Mouse (Mus musculus) embryonic facial prominence, embryonic 13.5 days (tissue): ENCODE data around the gene Gm32717. TPM values are rescaled to one million over a fixed set of nuclear protein-coding genes. Genes with fewer than 3 reads are reported as not detected.
"Not testable (repeated sequence)": the region's sequence is repeated elsewhere in the genome, so short reads cannot be mapped to it uniquely, and the experiment has no call there.

Source experiments
- ATAC-seq: fragments of 200-750 bp; cut with Nextera tagmentation; 2 replicates; pipeline ENCODE4 v1.8.0; 2017; ENCODE audit warnings: low read depth; ENCODE audit not compliant: insufficient number of reproducible peaks, insufficient read depth, low FRiP score, low TSS enrichment
- H3K27ac ChIP-seq: fragments of 300-500 bp; sonication (generic); 2 replicates; pipeline ENCODE4 v1.5.1; 2015; ENCODE audit warnings: moderate library complexity, mild to moderate bottlenecking, inconsistent platforms
- H3K27me3 ChIP-seq: fragments of 300-500 bp; sonication (generic); 2 replicates; pipeline ENCODE4 v1.6.1; 2015; ENCODE audit warnings: mild to moderate bottlenecking, inconsistent platforms
- H3K36me3 ChIP-seq: fragments of 300-500 bp; sonication (generic); 2 replicates; pipeline ENCODE4 v1.6.1; 2015; ENCODE audit warnings: mild to moderate bottlenecking, inconsistent platforms
- H3K4me1 ChIP-seq: fragments of 300-500 bp; sonication (generic); 2 replicates; pipeline ENCODE4 v1.6.1; 2015; ENCODE audit warnings: inconsistent platforms
- H3K4me2 ChIP-seq: fragments of 300-500 bp; sonication (generic); 2 replicates; pipeline ENCODE4 v1.6.1; 2015; ENCODE audit warnings: moderate library complexity, mild to moderate bottlenecking, inconsistent platforms
- H3K4me3 ChIP-seq: fragments of 300-500 bp; sonication (generic); 2 replicates; pipeline ENCODE4 v1.5.1; 2015; ENCODE audit warnings: mild to moderate bottlenecking, inconsistent platforms
- H3K9ac ChIP-seq: fragments of 300-500 bp; sonication (generic); 2 replicates; pipeline ENCODE4 v1.6.1; 2015; ENCODE audit warnings: mild to moderate bottlenecking, inconsistent platforms
- H3K9me3 ChIP-seq: fragments of 300-500 bp; sonication (generic); 2 replicates; pipeline ENCODE4 v1.6.1; 2016; ENCODE audit warnings: inconsistent platforms
- WGBS: fragments of 180-500 bp; shearing (Covaris S2); methylation state at CpG from one replicate; pipeline ENCODE4 v1.1.7; 2015; ENCODE audit warnings: mixed read lengths; 5-methylcytosine and 5-hydroxymethylcytosine counted together
- polyA plus RNA-seq: library from polyadenylated mRNA; unstranded; fragments of >200 nt; fragmentation: Nextera tagmentation; extraction: Ambion mirVana; gene quantifications from 2 replicates; pipeline ENCODE4 v1.2.1, GENCODE M21; 2015

The Gm32717 gene
- 0.15 TPM in 1 of 2 replicates, not detected in the other for polyA plus RNA-seq

DNA sequence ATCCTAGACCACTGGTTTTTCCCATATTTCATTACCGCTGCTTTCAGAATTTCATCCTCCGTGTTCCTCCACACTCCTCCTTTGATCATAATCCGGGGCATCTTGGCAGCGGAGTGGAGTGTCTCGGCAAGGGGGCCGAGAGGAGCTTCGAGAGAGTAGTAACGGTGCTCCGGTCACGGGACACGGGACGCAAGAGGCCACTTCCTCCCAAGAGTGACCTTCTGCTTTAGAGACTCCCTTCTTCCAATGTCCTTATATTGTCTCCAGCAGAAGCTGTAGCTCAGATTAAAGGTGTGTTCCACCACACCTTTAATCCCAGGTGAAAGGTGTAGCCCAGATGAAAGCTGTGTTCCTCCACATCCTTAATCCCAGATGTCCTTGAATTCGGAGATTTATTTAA is at the start of gene Gm32717:
Gene Gm32717 (minus strand): TSS at position 101 of the 400 bp plus-strand sequence.
- not testable (repeated sequence) for H3K27me3 ChIP-seq, H3K9ac ChIP-seq, H3K36me3 ChIP-seq, H3K27ac ChIP-seq, H3K4me3 ChIP-seq, H3K4me2 ChIP-seq, H3K4me1 ChIP-seq, H3K9me3 ChIP-seq, ATAC-seq
- WGBS, result no CpG with 5 or more reads among the region's 13 CpGs

DNA sequence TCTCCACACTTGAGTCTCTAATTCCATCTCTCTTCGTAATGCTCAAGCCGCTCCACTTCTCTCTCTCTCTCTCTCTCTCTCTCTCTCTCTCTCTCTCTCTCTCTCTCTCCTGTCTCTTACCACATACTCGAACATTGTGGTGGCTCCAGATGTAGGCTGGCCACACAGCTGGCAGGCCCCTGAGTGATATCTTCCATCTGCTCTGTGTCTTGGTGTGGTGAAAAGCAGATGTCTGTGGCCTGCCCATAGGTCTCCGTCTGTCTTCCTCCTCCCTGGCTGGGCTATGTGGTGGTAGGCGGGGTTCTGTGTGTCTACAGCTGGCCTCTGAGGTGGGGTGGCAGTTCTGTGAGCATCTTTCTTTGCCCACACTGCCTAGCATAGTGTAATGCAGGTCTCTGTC is 42.4 kb upstream of the Gm32717 start:
- not testable (repeated sequence) for H3K9ac ChIP-seq, H3K36me3 ChIP-seq, H3K9me3 ChIP-seq, H3K4me3 ChIP-seq, H3K4me2 ChIP-seq, ATAC-seq, H3K4me1 ChIP-seq, H3K27ac ChIP-seq, H3K27me3 ChIP-seq
- WGBS, result 67% methylated on average over 3 of the region's 5 CpGs

DNA sequence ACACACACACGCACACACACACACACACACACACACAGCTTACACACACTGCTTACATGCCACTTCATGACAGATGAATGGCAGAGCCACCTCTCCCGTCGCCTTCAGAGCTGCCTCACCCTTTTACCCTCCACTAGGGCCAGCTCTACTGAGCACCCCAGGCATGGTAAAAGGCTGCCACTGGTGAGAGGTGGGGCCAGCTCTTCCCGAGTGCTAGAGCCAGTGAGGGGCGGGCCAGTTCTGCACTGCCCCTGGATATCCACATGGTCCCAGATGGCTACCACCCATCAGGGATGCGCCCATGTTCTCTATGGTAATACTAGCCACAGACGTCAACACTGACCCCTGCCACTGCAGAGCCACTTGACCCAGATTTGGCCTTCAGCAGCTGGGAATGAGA is 42.0 kb upstream of the Gm32717 start:
- H3K27ac ChIP-seq, H3K36me3 ChIP-seq, H3K9me3 ChIP-seq, H3K27me3 ChIP-seq, H3K4me1 ChIP-seq, ATAC-seq, H3K4me2 ChIP-seq, H3K4me3 ChIP-seq, H3K9ac ChIP-seq: not testable (repeated sequence)
- whole genome bisulfite sequencing, result 81% methylated on average over 7 of the region's 7 CpGs

GRCm38 (mm10) chr10:118278069-118278468 is 37.5 kb upstream of the Gm32717 start:
- not testable (repeated sequence) for H3K9me3 ChIP-seq, H3K36me3 ChIP-seq, H3K4me3 ChIP-seq, H3K27me3 ChIP-seq, H3K4me2 ChIP-seq, ATAC-seq, H3K9ac ChIP-seq, H3K27ac ChIP-seq, H3K4me1 ChIP-seq
- WGBS, result no CpG with 5 or more reads among the region's 4 CpGs

- ATAC-seq, H3K36me3 ChIP-seq, H3K4me1 ChIP-seq, H3K27ac ChIP-seq, H3K9me3 ChIP-seq, H3K9ac ChIP-seq, H3K4me2 ChIP-seq, H3K27me3 ChIP-seq, H3K4me3 ChIP-seq: not testable (repeated sequence)
- WGBS, result 100% methylated on average over 1 of the region's 2 CpGs
These were observed 30.8 kb upstream of the Gm32717 start for GRCm38 (mm10) chr10:118271416-118271815.

DNA sequence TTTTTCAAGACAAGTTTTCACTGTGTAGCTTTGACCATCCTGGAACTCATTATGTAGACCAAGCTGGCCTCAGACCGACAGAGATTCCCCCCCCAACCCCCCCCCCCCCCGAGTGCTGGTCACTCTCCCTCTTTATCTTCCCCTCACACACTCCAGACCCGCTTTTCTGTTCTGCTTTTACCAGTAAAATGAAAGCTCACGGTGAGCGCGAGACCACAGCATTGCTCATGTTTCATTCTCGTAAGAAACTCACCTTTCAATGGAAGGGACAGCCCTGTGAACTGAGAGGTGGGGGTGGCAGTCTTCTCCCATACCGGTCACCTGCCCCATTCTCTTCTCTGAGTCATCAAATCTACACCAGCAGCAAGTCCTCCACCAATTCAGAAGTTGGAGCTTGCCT is 28.2 kb upstream of the Gm32717 start:
- 66% methylated on average over 2 of the region's 8 CpGs for WGBS
- H3K9me3 ChIP-seq, H3K27ac ChIP-seq, ATAC-seq, H3K36me3 ChIP-seq, H3K4me2 ChIP-seq, H3K4me3 ChIP-seq, H3K9ac ChIP-seq, H3K4me1 ChIP-seq, H3K27me3 ChIP-seq: not testable (repeated sequence)

DNA sequence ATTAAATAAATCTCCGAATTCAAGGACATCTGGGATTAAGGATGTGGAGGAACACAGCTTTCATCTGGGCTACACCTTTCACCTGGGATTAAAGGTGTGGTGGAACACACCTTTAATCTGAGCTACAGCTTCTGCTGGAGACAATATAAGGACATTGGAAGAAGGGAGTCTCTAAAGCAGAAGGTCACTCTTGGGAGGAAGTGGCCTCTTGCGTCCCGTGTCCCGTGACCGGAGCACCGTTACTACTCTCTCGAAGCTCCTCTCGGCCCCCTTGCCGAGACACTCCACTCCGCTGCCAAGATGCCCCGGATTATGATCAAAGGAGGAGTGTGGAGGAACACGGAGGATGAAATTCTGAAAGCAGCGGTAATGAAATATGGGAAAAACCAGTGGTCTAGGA is 17.8 kb upstream of the Gm32717 start, which contains the start of gene Gm32802:
Gene Gm32802 (plus strand): TSS at position 301 of the 400 bp plus-strand sequence.
- H3K9me3 ChIP-seq, H3K4me2 ChIP-seq, H3K27me3 ChIP-seq, H3K4me1 ChIP-seq, H3K36me3 ChIP-seq, H3K27ac ChIP-seq, H3K9ac ChIP-seq, H3K4me3 ChIP-seq, ATAC-seq: not testable (repeated sequence)
- no CpG with 5 or more reads among the region's 13 CpGs for WGBS

DNA sequence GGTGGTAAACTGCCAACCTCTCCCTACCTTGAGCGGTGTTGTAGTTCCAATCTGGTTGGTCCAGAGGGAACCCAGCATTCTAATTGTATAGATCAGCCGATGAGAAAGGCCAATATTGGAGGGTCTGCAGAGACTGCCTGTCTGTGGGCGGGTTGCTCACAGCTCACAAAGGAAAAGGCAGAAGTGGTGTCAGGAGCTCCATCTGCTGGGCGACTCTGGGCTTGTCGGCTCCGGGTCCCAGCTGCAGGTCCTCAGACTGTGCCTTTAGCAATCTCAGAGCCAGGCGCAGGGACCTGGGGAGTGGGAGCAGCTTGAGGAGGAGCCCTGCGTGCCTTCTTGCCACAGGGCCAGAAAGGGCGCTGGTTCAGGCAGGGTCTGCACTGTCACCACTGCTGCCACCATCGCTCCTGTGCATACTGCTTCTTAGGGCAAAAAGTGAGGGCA is 10.3 kb upstream of the Gm32717 start:
- no peak for ATAC-seq
- 39% methylated on average over 10 of the region's 10 CpGs for WGBS

DNA sequence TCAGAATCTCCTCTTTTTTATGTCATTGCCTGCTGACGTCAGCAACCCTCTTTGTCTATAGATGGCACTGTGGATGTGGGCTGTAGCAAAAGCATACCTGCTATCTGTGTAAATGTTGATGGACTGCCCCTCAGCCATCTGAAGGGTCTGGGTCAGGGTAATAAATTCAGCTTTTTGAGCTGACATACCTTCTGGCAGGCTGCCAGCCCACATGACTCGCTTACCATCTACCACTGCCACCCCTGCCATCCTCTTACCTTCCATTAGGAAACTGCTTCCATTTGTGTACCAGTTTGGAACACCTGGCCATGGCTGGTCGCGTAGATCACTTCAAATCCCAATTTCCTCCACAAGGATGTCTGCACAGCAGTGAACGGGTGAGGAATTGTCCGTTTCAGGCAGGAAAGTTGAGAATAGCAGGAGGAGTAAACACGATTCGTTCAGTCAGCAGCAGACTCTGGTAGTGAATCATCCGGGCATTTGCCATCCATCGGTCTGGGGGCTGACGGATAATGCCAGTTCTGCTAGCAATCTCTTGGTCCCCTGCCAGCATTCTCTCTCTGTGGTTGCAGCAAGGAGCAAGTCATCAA is 8.5 kb upstream of the Gm32717 start:
- H3K4me3 ChIP-seq, H3K4me1 ChIP-seq, H3K36me3 ChIP-seq, H3K27ac ChIP-seq, H3K9me3 ChIP-seq, ATAC-seq, H3K9ac ChIP-seq, H3K27me3 ChIP-seq, H3K4me2 ChIP-seq: not testable (repeated sequence)
- WGBS, result 80% methylated on average over 11 of the region's 11 CpGs

More for the DNA sequence above, 10.3 kb upstream of the Gm32717 start:
- Histone ChIP-seq H3K4me1 (no peaks in the 10 kb centered on the region; the same call in 1 of the 2 replicates), H3K4me2 (no peak overlapping the region), H3K4me3 (no peak overlapping the region), H3K27me3 (no peaks in the 10 kb centered on the region), H3K9me3 (no peaks in the 10 kb centered on the region), H3K27ac (no peak overlapping the region), H3K36me3 (no peaks in the 10 kb centered on the region), H3K9ac (no peak overlapping the region)

GRCm38 (mm10) chr10:118232607-118233006 is 8.0 kb downstream of the Gm32717 start:
- not testable (repeated sequence) for H3K27ac ChIP-seq, H3K4me2 ChIP-seq, H3K9ac ChIP-seq, H3K36me3 ChIP-seq, H3K9me3 ChIP-seq, H3K4me3 ChIP-seq, H3K4me1 ChIP-seq, H3K27me3 ChIP-seq, ATAC-seq
- no CpG with 5 or more reads among the region's 5 CpGs for WGBS

DNA sequence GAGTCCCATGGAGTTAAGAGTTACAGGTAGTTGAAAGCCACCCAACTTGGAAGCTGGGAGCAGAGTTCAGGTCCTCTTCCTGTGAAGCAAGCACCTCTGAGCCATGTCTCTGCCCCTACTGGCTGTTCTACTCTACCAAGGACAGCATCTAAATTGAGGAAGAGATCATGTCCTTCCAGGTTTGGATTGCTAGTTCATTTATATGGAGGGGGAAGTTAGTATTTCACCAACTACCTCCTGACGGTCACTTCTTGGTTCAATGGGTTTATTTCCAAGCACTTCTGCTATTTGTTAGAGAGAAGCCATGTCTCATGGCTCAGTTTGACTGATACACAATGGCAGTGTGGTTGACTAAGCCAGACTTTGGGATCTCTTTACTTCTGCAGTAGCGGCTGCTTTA is 13.0 kb downstream of the Gm32717 start:
- H3K36me3 ChIP-seq, ATAC-seq, H3K27me3 ChIP-seq, H3K4me2 ChIP-seq, H3K9me3 ChIP-seq, H3K9ac ChIP-seq, H3K4me3 ChIP-seq, H3K4me1 ChIP-seq, H3K27ac ChIP-seq: not testable (repeated sequence)
- WGBS, result 88% methylated on average over 1 of the region's 2 CpGs

DNA sequence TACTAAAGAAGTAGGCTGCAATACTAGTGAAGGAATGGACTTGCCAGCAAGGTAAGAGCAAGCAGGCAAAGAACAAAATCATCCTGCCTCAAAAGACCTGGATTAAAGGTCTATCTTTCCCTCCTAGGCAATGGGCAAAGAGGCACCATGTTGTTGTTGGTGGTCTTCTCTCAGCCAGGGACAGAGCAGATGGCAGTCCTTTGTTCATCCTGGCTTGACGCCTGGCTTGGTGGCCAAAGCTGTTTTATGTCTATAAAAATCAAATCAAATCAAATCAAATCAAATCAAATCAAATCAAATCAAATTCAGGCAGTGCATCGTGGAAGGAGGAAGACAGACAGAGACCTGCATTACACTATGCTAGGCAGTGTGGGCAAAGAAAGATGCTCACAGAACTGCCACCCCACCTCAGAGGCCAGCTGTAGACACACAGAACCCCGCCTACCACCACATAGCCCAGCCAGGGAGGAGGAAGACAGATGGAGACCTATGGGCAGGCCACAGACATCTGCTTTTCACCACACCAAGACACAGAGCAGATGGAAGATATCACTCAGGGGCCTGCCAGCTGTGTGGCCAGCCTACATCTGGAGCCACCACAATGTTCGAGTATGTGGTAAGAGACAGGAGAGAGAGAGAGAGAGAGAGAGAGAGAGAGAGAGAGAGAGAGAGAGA is 24.7 kb downstream of the Gm32717 start:
- H3K4me1 ChIP-seq, H3K27me3 ChIP-seq, H3K36me3 ChIP-seq, H3K9me3 ChIP-seq, H3K4me3 ChIP-seq, H3K27ac ChIP-seq, H3K9ac ChIP-seq, ATAC-seq, H3K4me2 ChIP-seq: not testable (repeated sequence)
- 59% methylated on average over 2 of the region's 4 CpGs for WGBS
